Mouse (Mus musculus) heart, adult 2 months (tissue): ENCODE results near the gene Rbm19.

Experiments used
- EP300 ChIP-seq: fragments of 200-500 bp; IDR thresholded peaks from 2 replicates; pipeline ENCODE4 v1.6.1; 2011; ENCODE audit warnings: low read depth, low read length, control low read depth; ENCODE audit not compliant: insufficient read depth
- POLR2A ChIP-seq: fragments of 200-500 bp; IDR thresholded peaks from 2 replicates; pipeline ENCODE4 v1.6.1; 2011; ENCODE audit warnings: mild to moderate bottlenecking, low read depth, low read length, control low read depth; ENCODE audit not compliant: insufficient read depth

DNA sequence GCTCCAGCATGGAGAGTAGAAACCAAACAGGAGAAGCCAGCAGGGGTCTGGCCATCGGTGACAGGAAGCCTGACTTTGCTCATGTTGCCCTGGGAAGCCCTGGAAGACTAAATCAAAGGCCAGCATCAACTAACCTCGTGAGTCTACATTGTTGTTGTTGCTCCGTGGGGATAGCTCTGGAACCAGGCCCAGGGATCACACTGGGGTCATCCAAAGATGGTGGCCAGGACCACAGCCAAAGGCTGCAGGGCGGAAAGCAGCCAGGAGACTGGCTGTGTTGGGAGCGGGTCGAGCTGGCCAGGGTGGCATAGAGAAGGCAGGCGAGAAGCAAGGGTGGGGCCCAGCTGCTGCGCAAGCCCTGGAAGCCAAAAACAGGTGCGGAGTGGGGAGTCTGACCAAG lies 75.4 kb downstream of the Rbm19 start:
- TF ChIP-seq POLR2A (no peak), EP300 (no peak)
